In the genomic region with DNA sequence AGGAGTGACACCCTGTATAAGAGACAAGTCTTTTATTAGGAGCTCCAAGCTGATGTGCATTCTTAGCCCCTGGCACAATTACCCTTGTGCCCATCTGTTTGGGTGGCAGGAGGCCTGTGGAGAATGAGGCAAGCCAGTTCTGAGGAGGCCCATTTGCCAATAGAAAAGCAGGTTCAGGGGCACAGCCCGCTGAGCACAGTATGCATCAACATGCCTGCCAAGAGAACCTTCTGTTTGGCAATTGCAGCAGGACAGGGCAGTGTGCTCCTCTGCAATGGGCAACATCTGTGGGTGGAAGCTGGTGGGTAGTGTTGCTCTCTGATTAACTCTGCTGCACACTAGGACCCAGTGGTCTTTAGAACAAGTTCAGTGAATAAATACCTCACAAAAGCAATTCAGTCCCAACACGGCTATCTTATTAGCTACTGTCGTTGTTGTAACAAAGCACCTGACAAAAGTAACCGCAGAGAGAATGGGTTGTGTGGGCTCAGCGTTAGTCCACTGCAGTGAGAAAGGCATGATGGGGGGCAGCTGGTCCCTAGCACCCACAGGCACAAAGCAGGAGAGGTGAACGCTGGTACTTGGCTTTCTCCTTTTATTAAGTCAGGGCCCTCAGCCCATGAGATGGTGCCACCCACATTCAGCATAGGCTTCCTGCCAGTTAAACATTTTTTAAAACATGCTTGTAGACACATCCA, we compare ENCODE assay signal across 11 mouse cellular contexts.
DNase-seq lines count a peak whose midpoint lies in the region; ATAC-seq lines count a peak whose summit lies in the region.
"Had no signal": no experiment of that assay in that cellular context is flagged by ENCODE, and none has a peak within 500 bp of the region (broad histone marks: within the 10 kb centered on the region; RNA-seq: fewer than 3 reads in every experiment).

No protein-coding gene starts in this region.

- H3K27ac ChIP-seq in forebrain, embryonic 14.5 days (ENCODE audit: low read depth, low read length) = peak overlapping the region; percentile 68
- no peak overlapping the region for H3K27ac ChIP-seq in kidney, embryonic 15.5 days
- H3K27ac ChIP-seq in intestine, embryonic 15.5 days = no peak overlapping the region

- H3K4me2 ChIP-seq in forebrain, embryonic 14.5 days (ENCODE audit: low read length) = no peak overlapping the region
- H3K4me2 ChIP-seq in kidney, embryonic 15.5 days = no peak overlapping the region
- H3K4me2 ChIP-seq in intestine, embryonic 15.5 days (replicated peaks) = no peak overlapping the region
- H3K4me2 ChIP-seq: heart, embryonic 11.5 days had no signal

- WGBS in forebrain, embryonic 14.5 days = 6% methylated on average over 6 of the region's 6 CpGs
- 86% methylated on average over 6 of the region's 6 CpGs for WGBS in kidney, embryonic 15.5 days
- 86% methylated on average over 6 of the region's 6 CpGs for WGBS in intestine, embryonic 15.5 days

- H3K36me3 ChIP-seq in forebrain, embryonic 14.5 days (ENCODE audit: control insufficient read depth, insufficient read depth, low read length) = no peaks in the 10 kb centered on the region
- H3K36me3 ChIP-seq in kidney, embryonic 15.5 days = no peaks in the 10 kb centered on the region
- no peaks in the 10 kb centered on the region for H3K36me3 ChIP-seq in intestine, embryonic 15.5 days

- H3K4me3 ChIP-seq in forebrain, embryonic 14.5 days (ENCODE audit: low read depth, low read length) = no peak overlapping the region
- H3K4me3 ChIP-seq in kidney, embryonic 15.5 days (replicated peaks) = no peak overlapping the region
- no peak overlapping the region for H3K4me3 ChIP-seq in intestine, embryonic 15.5 days (replicated peaks)

- ATAC-seq in forebrain, embryonic 14.5 days = peak; percentile 96
- no peak for ATAC-seq in kidney, embryonic 15.5 days (replicated peaks; ENCODE audit: low FRiP score)
- no peak for ATAC-seq in intestine, embryonic 15.5 days

- peak; percentile 9 to 36 for DNase-seq in left cerebral cortex, adult 18-20 months (ENCODE audit: low spot score in 2 of 2)
- DNase-seq in left cerebral cortex, postnatal 10 days (ENCODE audit: extremely low spot score in 1 of 2, low spot score in 2 of 2) = no peak
- peak; percentile 94 for DNase-seq in cerebellum, adult 11 months
- DNase-seq in forebrain, embryonic 14.5 days (ENCODE audit: low spot score) = peak; percentile 86
- peak; percentile 91 for DNase-seq in left cerebral cortex, postnatal 4 days
- DNase-seq: kidney, adult 18-20 months; liver had no signal

- intact Hi-C loops in left cerebral cortex, postnatal 10 days (cut with DNase I) = no loop called here
- intact Hi-C loops in left cerebral cortex, postnatal 4 days (cut with DNase I) = no loop called here

- peaks cover 12% of the 10 kb centered on the region for H3K4me1 ChIP-seq in forebrain, embryonic 14.5 days (ENCODE audit: control insufficient read depth, insufficient read depth, low read length)
- H3K4me1 ChIP-seq in kidney, embryonic 15.5 days = no peaks in the 10 kb centered on the region
- no peaks in the 10 kb centered on the region for H3K4me1 ChIP-seq in intestine, embryonic 15.5 days (replicated peaks)

- no peaks in the 10 kb centered on the region for H3K9me3 ChIP-seq in forebrain, embryonic 14.5 days (replicated peaks; ENCODE audit: control insufficient read depth, low read length)
- H3K9me3 ChIP-seq in kidney, embryonic 15.5 days (replicated peaks) = no peaks in the 10 kb centered on the region
- no peaks in the 10 kb centered on the region for H3K9me3 ChIP-seq in intestine, embryonic 15.5 days

- H3K9ac ChIP-seq in forebrain, embryonic 14.5 days (ENCODE audit: low read length) = no peak overlapping the region
- no peak overlapping the region for H3K9ac ChIP-seq in kidney, embryonic 15.5 days
- no peak overlapping the region for H3K9ac ChIP-seq in intestine, embryonic 15.5 days

- no peaks in the 10 kb centered on the region for H3K27me3 ChIP-seq in forebrain, embryonic 14.5 days (replicated peaks; ENCODE audit: control insufficient read depth, insufficient read depth, low read length)
- H3K27me3 ChIP-seq in kidney, embryonic 15.5 days = no peaks in the 10 kb centered on the region
- H3K27me3 ChIP-seq in intestine, embryonic 15.5 days (replicated peaks) = no peaks in the 10 kb centered on the region
- H3K27me3 ChIP-seq: CH12.LX had no signal

Comparison
In these comparisons a context has a peak if more than half of its experiments do, and no peak if none do; other contexts are left out.
1. DNase-seq: peak in left cerebral cortex, adult 18-20 months (2 of 2), cerebellum, adult 11 months (single experiment), forebrain, embryonic 14.5 days (single experiment) and left cerebral cortex, postnatal 4 days (single experiment); none in left cerebral cortex, postnatal 10 days (0 of 2).